Mouse (Mus musculus) intestine, postnatal 0 days (tissue): ENCODE data around the gene Gm10382. TPM values are rescaled to one million over a fixed set of nuclear protein-coding genes. Genes with fewer than 3 reads are reported as not detected.
A peak's percentile ranks its signal among the peaks of the same experiment; 100 is the strongest.

Source experiments
- ATAC-seq: fragments of 200-750 bp; cut with Nextera tagmentation; 2 replicates; pipeline ENCODE4 v1.8.0; 2017; ENCODE audit warnings: mild to moderate bottlenecking, moderate TSS enrichment, moderate library complexity
- H3K27ac ChIP-seq: fragments of 300-500 bp; sonication (generic); 2 replicates; pipeline ENCODE4 v1.5.1; 2014; ENCODE audit warnings: mild to moderate bottlenecking, low read depth, low read length, moderate library complexity
- H3K27me3 ChIP-seq: fragments of 300-500 bp; sonication (generic); replicated peaks from 2 replicates; pipeline ENCODE4 v1.6.1; 2014; ENCODE audit warnings: low read length, mixed read lengths; ENCODE audit not compliant: control insufficient read depth, insufficient read depth
- H3K36me3 ChIP-seq: fragments of 300-500 bp; sonication (generic); 2 replicates; pipeline ENCODE4 v1.6.1; 2014; ENCODE audit warnings: mild to moderate bottlenecking, moderate library complexity; ENCODE audit not compliant: control insufficient read depth, insufficient read depth
- H3K4me1 ChIP-seq: fragments of 300-500 bp; sonication (generic); replicated peaks from 2 replicates; pipeline ENCODE4 v1.6.1; 2014; ENCODE audit warnings: antibody characterized with exemption, low read length, mixed read lengths; ENCODE audit not compliant: control insufficient read depth, insufficient read depth
- H3K4me2 ChIP-seq: fragments of 300-500 bp; sonication (generic); replicated peaks from 2 replicates; pipeline ENCODE4 v1.6.1; 2014; ENCODE audit warnings: low read depth, mild to moderate bottlenecking, moderate library complexity
- H3K4me3 ChIP-seq: fragments of 300-500 bp; sonication (generic); 2 replicates; pipeline ENCODE4 v1.5.1; 2014; ENCODE audit warnings: low read depth, low read length
- H3K9ac ChIP-seq: fragments of 300-500 bp; sonication (generic); 2 replicates; pipeline ENCODE4 v1.6.1; 2014; ENCODE audit warnings: mild to moderate bottlenecking, low read depth, low read length
- H3K9me3 ChIP-seq: fragments of 300-500 bp; sonication (generic); 2 replicates; pipeline ENCODE4 v1.6.1; 2016; ENCODE audit warnings: mixed run types; ENCODE audit not compliant: control insufficient read depth
- CTCF ChIP-seq: sonication (generic); IDR thresholded peaks from 2 replicates; pipeline ENCODE4 v1.5.1; 2016; ENCODE audit warnings: low read depth, mild to moderate bottlenecking, control low read depth, antibody characterized with exemption, moderate library complexity
- WGBS: fragments of 180-500 bp; shearing (Covaris S2); extraction: QIAGEN DNeasy Blood & Tissue Kit; methylation state at CpG from one replicate; pipeline ENCODE4 v1.1.7; 2014; 5-methylcytosine and 5-hydroxymethylcytosine counted together
- polyA plus RNA-seq: library from polyadenylated mRNA; unstranded; fragments of >200 nt; fragmentation: Nextera tagmentation; extraction: Ambion mirVana; gene quantifications from 2 replicates; pipeline ENCODE4 v1.2.1, GENCODE M21; 2015

Gm10382 gene
- polyA plus RNA-seq, 1 experiment from 2014 or later: 0.16 TPM

GRCm38 (mm10) chr5:125363894-125364293, 25.2 kb upstream of the Gm10382 start:
- Histone ChIP-seq H3K4me1 (no peaks in the 10 kb centered on the region), H3K4me2 (no peak overlapping the region), H3K27ac (no peak overlapping the region), H3K4me3 (no peak overlapping the region), H3K36me3 (no peaks in the 10 kb centered on the region), H3K9ac (no peak overlapping the region), H3K27me3 (no peaks in the 10 kb centered on the region), H3K9me3 (no peaks in the 10 kb centered on the region)
- ATAC-seq: no peak
- 61% methylated on average over 7 of the region's 7 CpGs for WGBS
- TF ChIP-seq CTCF: no peak

GRCm38 (mm10) chr5:125364851-125365429, 24.2 kb upstream of the Gm10382 start:
- H3K4me2 ChIP-seq: no peak overlapping the region
- no peak for TF ChIP-seq CTCF
- no peaks in the 10 kb centered on the region for H3K4me1 ChIP-seq
- 46% methylated on average over 4 of the region's 4 CpGs for WGBS
- no peak overlapping the region for H3K9ac ChIP-seq
- peak; percentile 83 for ATAC-seq
- H3K4me3 ChIP-seq: no peak overlapping the region
- H3K36me3 ChIP-seq: no peaks in the 10 kb centered on the region
- no peak overlapping the region for H3K27ac ChIP-seq
- no peaks in the 10 kb centered on the region for H3K9me3 ChIP-seq
- no peaks in the 10 kb centered on the region for H3K27me3 ChIP-seq

- Histone ChIP-seq H3K9me3 (no peaks in the 10 kb centered on the region), H3K36me3 (no peaks in the 10 kb centered on the region), H3K27ac (no peak overlapping the region), H3K4me1 (no peaks in the 10 kb centered on the region), H3K9ac (no peak overlapping the region), H3K27me3 (no peaks in the 10 kb centered on the region), H3K4me3 (no peak overlapping the region), H3K4me2 (no peak overlapping the region)
- ATAC-seq: no peak
- no peak for TF ChIP-seq CTCF
- 73% methylated on average over 5 of the region's 5 CpGs for WGBS
Observed at GRCm38 (mm10) chr5:125368156-125368555, 21.0 kb upstream of the Gm10382 start.

- 2% methylated on average over 4 of the region's 4 CpGs for WGBS
- H3K27me3 ChIP-seq: no peaks in the 10 kb centered on the region
- 0 out of 2 replicates have a peak, but pooled peaks have one; percentile 15 for ATAC-seq
- no peak overlapping the region for H3K4me3 ChIP-seq
- no peak overlapping the region for H3K9ac ChIP-seq
- TF ChIP-seq CTCF: peak; percentile 89
- no peak overlapping the region for H3K4me2 ChIP-seq
- no peak overlapping the region for H3K27ac ChIP-seq
- no peaks in the 10 kb centered on the region for H3K9me3 ChIP-seq
- H3K4me1 ChIP-seq: no peaks in the 10 kb centered on the region
- no peaks in the 10 kb centered on the region for H3K36me3 ChIP-seq
Observed at GRCm38 (mm10) chr5:125368568-125368967, 20.6 kb upstream of the Gm10382 start.

GRCm38 (mm10) chr5:125370950-125371693, 18.0 kb upstream of the Gm10382 start:
- TF ChIP-seq CTCF: peak; percentile 39; the same call in 1 of the 2 replicates
- no peak for ATAC-seq
- no peaks in the 10 kb centered on the region for H3K9me3 ChIP-seq
- H3K27ac ChIP-seq: no peak overlapping the region
- H3K27me3 ChIP-seq: no peaks in the 10 kb centered on the region
- WGBS: 74% methylated on average over 7 of the region's 7 CpGs
- H3K4me3 ChIP-seq: no peak overlapping the region
- H3K9ac ChIP-seq: no peak overlapping the region
- no peaks in the 10 kb centered on the region for H3K4me1 ChIP-seq
- H3K36me3 ChIP-seq: no peaks in the 10 kb centered on the region
- H3K4me2 ChIP-seq: no peak overlapping the region

GRCm38 (mm10) chr5:125372027-125372426, 17.1 kb upstream of the Gm10382 start:
- TF ChIP-seq CTCF: no peak
- no peak for ATAC-seq
- no peak overlapping the region for H3K4me2 ChIP-seq
- H3K4me1 ChIP-seq: no peaks in the 10 kb centered on the region
- no peaks in the 10 kb centered on the region for H3K36me3 ChIP-seq
- no peak overlapping the region for H3K9ac ChIP-seq
- no peak overlapping the region for H3K27ac ChIP-seq
- no peaks in the 10 kb centered on the region for H3K9me3 ChIP-seq
- 75% methylated on average over 4 of the region's 4 CpGs for WGBS
- no peak overlapping the region for H3K4me3 ChIP-seq
- no peaks in the 10 kb centered on the region for H3K27me3 ChIP-seq
